Mouse (Mus musculus) liver, embryonic 14.5 days (tissue): ENCODE results near the gene Zfp985. TPM values are rescaled to one million over a fixed set of nuclear protein-coding genes. Genes with fewer than 3 reads are reported as not detected.
"Not testable (repeated sequence)": the region's sequence is repeated elsewhere in the genome, so short reads cannot be mapped to it uniquely, and the experiment has no call there.

Experiments used
- ATAC-seq: fragments of 200-750 bp; cut with Nextera tagmentation; 2 replicates; pipeline ENCODE4 v1.8.0; 2017; ENCODE audit warnings: moderate number of reproducible peaks, mild to moderate bottlenecking, moderate library complexity; ENCODE audit not compliant: insufficient read depth
- DNase-seq, 3 experiments: peaks; one replicate each; pipeline ENCODE4 v3.0.0-alpha.2; 2012 to 2013; ENCODE audit warnings: low read depth in 3 of 3, low spot score in 3 of 3
- H3K27ac ChIP-seq: fragments of 300-500 bp; sonication (generic); 2 replicates; pipeline ENCODE4 v1.5.1; 2014; ENCODE audit warnings: moderate library complexity, mild to moderate bottlenecking, control low read depth, inconsistent platforms
- H3K27me3 ChIP-seq: fragments of 300-500 bp; sonication (generic); 2 replicates; pipeline ENCODE4 v1.6.1; 2014; ENCODE audit warnings: mild to moderate bottlenecking, low read length, moderate library complexity; ENCODE audit not compliant: control insufficient read depth, insufficient read depth
- H3K36me3 ChIP-seq: fragments of 300-500 bp; sonication (generic); replicated peaks from 2 replicates; pipeline ENCODE4 v1.6.1; 2014; ENCODE audit warnings: low read depth; ENCODE audit not compliant: control insufficient read depth, insufficient read depth
- H3K4me1 ChIP-seq, 2 experiments: fragments of 200-500 bp in 1 of 2; fragments of 300-500 bp in 1 of 2; sonication (generic) in 1 of 2; replicated peaks; 2 replicates each; pipeline ENCODE4 v1.6.1; 2012 to 2014; ENCODE audit warnings: antibody characterized with exemption in 1 of 2, inconsistent platforms in 1 of 2, low read length in 1 of 2; ENCODE audit not compliant: control insufficient read depth in 2 of 2, insufficient read depth in 2 of 2
- H3K4me2 ChIP-seq: fragments of 300-500 bp; sonication (generic); 2 replicates; pipeline ENCODE4 v1.6.1; 2014; ENCODE audit warnings: low read depth, mild to moderate bottlenecking, control low read depth, moderate library complexity
- H3K4me3 ChIP-seq, 2 experiments: fragments of 200-500 bp in 1 of 2; fragments of 300-500 bp in 1 of 2; sonication (generic) in 1 of 2; 2 replicates each; pipeline ENCODE4 v1.5.1; 2012 to 2014; ENCODE audit warnings: low read depth in 2 of 2, low read length in 2 of 2, mild to moderate bottlenecking in 2 of 2, control low read depth in 1 of 2, inconsistent platforms in 1 of 2, moderate library complexity in 1 of 2; ENCODE audit not compliant: insufficient read depth in 1 of 2
- H3K9ac ChIP-seq: fragments of 300-500 bp; sonication (generic); replicated peaks from 2 replicates; pipeline ENCODE4 v1.6.1; 2014; ENCODE audit warnings: mild to moderate bottlenecking, control low read depth, moderate library complexity
- H3K9me3 ChIP-seq: fragments of 300-500 bp; sonication (generic); 2 replicates; pipeline ENCODE4 v1.6.1; 2016; ENCODE audit warnings: low read length, mixed read lengths; ENCODE audit not compliant: control insufficient read depth
- CTCF ChIP-seq: IDR thresholded peaks from 2 replicates; pipeline ENCODE4 v1.5.1; 2016; ENCODE audit warnings: antibody characterized with exemption, low read depth, control low read depth
- EP300 ChIP-seq: IDR thresholded peaks from 2 replicates; pipeline ENCODE4 v1.6.1; 2016; ENCODE audit warnings: antibody characterized with exemption, low read depth
- WGBS: fragments of 180-500 bp; shearing (Covaris S2); extraction: QIAGEN DNeasy Blood & Tissue Kit; methylation state at CpG from one replicate; pipeline ENCODE4 v1.1.7; 2014; ENCODE audit not compliant: insufficient replicate concordance; 5-methylcytosine and 5-hydroxymethylcytosine counted together
- polyA plus RNA-seq, 2 experiments: library from polyadenylated mRNA; depleted of rRNA in 1 of 2; stranded (reverse) in 1 of 2; unstranded in 1 of 2; fragments of >200 nt; fragmentation: Nextera tagmentation in 1 of 2; extraction: Ambion mirVana in 1 of 2; gene quantifications; 2 replicates each; pipeline versions ENCODE4 v1.2.1 to v1.2.3; 2012 to 2014

Gene Zfp985
- polyA plus RNA-seq, 2 experiments = 0.03 to 0.14 TPM

DNA sequence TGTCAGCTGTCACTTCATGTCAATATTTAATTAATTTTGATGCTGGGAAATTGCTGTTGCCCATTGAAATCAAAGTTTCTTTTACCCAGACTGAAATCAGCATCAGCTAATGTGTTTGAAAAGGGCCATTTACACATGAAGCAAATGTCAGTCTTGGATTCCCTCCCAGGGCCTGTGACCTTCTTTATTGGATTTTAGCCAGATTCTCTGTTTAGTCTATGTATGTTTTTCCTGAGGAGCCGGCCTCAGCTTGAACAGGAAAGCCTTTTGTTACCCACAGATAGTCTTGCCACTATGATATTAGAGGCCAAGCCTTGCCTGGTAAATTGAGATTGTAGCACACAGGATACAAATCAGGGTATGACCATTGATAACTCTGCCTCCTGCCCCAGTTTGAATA lies 6.0 kb downstream of the Zfp985 start:
- H3K36me3 ChIP-seq, H3K4me1 ChIP-seq, H3K4me2 ChIP-seq, H3K27me3 ChIP-seq, ATAC-seq, H3K4me3 ChIP-seq, H3K9ac ChIP-seq, DNase-seq, H3K27ac ChIP-seq, H3K9me3 ChIP-seq: not testable (repeated sequence)
- 28% methylated on average over 1 of the region's 1 CpGs for WGBS

DNA sequence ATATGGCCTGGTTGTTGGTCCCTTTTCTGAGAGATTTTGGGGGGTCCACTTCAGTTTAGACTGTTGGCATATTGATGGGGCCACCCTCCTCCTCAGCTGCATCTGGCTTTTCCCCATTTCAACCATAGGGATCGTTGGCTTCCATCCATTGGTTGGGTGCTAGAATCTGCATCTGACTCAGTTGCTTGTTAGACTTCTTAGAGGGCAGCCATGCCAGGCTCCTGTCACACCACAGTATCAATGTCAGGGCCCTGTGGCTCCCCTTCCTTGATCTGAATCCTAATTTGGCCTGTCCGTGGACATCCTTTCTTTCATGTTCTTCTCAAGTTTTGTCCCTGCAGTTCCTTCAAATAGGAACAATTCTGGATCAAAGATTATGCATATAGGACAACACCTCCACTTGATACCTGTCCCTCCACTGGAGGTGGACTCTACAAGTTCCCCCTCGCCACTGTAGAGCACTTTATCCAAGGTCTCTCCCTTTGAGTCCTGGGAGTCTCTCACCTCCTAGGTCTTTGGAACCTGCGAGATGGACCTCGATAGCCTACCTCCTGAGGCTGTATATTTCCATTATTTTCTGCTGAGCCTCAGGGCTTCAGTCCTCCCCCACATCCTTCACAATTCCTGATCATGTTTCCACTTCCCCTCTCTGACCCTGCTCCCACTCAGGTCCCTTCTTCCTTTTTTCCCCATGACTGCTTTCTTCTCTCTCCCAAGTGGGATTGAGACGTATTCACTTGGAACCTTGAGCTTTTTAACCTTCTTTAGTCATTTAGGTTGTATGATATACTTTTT lies 12.5 kb downstream of the Zfp985 start:
- Histone ChIP-seq H3K27ac (no peak overlapping the region), H3K36me3 (no peaks in the 10 kb centered on the region), H3K4me1 (no peaks in the 10 kb centered on the region), H3K4me2 (no peak overlapping the region), H3K9ac (no peak overlapping the region), H3K4me3 (no peak overlapping the region), H3K27me3 (no peaks in the 10 kb centered on the region), H3K9me3 (no peaks in the 10 kb centered on the region; the same call in 1 of the 2 replicates)
- no peak for ATAC-seq
- 48% methylated on average over 6 of the region's 6 CpGs for WGBS
- no peak for DNase-seq
- TF ChIP-seq CTCF (no peak), EP300 (no peak)

DNA sequence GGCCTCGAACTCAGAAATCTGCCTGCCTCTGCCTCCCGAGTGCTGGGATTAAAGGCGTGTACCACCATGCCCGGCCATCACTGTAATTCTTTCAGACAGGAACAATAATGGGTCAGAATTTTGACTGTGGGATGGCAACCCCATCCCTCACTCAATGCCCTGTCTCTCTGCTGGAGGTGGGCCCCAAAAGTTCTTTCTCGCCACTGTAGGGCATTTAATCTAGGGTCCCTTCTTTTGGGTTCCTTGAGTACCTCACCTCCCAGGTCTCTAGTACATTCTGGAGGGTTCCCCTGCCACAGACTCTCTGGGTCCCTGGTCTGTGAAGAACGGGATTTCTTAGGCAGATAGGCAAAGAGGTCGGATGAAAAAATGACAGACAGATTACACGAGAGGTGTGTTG lies 18.1 kb downstream of the Zfp985 start:
- H3K9ac ChIP-seq, H3K27ac ChIP-seq, H3K4me2 ChIP-seq, H3K4me1 ChIP-seq, H3K4me3 ChIP-seq, H3K27me3 ChIP-seq, H3K9me3 ChIP-seq, H3K36me3 ChIP-seq, ATAC-seq, DNase-seq: not testable (repeated sequence)
- 57% methylated on average over 8 of the region's 8 CpGs for WGBS

DNA sequence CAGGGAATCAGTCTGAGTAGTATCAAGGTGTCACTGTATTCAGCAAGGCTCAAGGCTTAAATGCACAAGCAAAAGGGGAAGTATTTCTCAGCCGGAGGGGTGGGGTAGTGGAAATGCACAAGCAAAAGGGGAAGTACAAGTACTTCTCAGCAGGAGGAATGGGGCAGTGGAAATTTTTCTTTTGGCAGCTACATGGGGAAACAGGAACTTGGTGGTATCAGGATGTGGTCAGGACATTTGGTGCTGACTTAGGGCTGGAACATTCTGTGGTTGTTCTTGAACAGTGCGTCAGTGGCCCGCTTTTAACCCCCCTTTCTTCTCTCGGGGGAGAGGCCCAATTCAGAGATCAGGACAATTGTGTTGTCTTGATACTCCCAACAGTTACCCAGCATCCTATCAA lies 26.3 kb downstream of the Zfp985 start:
- not testable (repeated sequence) for H3K4me1 ChIP-seq, H3K27ac ChIP-seq, H3K9ac ChIP-seq, H3K36me3 ChIP-seq, H3K4me2 ChIP-seq, ATAC-seq, H3K27me3 ChIP-seq, DNase-seq, H3K9me3 ChIP-seq, H3K4me3 ChIP-seq
- 46% methylated on average over 4 of the region's 4 CpGs for WGBS

DNA sequence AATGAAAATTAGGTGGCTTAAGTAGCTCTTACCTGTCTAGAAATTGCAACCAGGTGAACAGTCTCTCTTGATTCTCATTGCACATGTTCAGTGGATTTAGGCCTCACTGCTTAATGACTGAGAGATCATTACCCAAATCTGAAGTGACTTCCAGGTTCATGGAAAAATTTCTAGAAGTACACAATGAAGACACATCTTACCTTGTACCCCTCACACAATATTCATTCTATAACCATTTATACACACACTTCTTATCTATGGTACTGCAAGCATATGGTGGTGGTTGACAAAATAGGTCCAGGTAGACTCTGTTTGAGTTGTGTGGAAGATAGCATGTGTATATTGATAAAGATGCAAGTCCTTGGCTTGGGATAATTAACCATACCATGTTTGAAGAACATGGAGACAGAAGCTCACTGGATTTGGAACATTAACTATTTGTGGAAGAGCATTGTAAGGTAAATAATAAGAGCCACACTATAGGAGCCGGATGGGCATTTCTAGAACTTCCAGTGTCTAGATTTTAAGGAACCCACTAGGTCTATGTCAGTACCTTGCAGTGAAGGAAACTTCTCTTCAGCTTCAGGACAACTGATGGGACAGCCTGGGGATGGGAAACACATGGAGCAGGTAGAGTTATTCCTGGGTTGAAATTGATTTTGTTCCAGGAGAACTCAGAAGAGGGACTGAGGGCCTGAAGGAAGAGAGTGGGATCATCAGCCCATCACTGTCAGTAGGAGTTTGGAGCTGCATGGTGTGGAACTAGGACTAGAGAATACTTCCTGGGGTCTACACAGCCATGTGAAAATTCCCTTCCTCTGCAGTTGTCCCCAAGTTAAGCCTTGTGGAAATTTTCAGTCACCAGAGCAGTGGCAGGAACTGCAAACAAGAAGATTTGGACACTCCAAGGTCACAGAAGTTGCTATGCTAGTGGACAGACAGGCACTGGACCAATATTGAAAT lies 33.7 kb downstream of the Zfp985 start:
- Histone ChIP-seq H3K27ac (no peak overlapping the region), H3K4me1 (no peaks in the 10 kb centered on the region), H3K27me3 (no peaks in the 10 kb centered on the region), H3K36me3 (no peaks in the 10 kb centered on the region), H3K4me3 (no peak overlapping the region), H3K9ac (no peak overlapping the region), H3K9me3 (peaks cover 3% of the 10 kb centered on the region; the same call in 1 of the 2 replicates), H3K4me2 (no peak overlapping the region)
- DNase-seq = no peak
- ATAC-seq = no peak
- TF ChIP-seq CTCF = no peak
- no peak for TF ChIP-seq EP300
- WGBS = 45% methylated on average over 1 of the region's 1 CpGs

DNA sequence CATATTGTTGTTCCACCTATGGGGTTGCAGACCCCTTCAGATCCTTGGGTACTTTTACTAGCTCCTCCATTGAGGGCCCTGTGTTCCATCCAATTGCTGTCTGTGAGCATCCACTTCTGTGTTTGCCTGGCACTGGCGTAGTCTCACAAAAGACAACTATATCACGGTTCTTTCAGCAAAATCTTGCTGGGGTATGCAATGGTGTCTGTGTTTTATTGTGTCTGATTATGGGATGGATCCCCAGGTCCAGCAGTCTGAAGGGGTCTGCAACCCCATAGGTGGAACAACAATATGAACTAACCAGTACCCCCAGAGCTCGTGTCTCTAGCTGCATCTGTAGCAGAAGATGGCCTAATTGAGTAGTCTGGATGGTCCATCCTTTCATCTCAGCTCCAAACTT lies 41.6 kb downstream of the Zfp985 start:
- H3K36me3 ChIP-seq, H3K9me3 ChIP-seq, H3K27ac ChIP-seq, H3K4me2 ChIP-seq, ATAC-seq, H3K4me1 ChIP-seq, H3K9ac ChIP-seq, DNase-seq, H3K4me3 ChIP-seq, H3K27me3 ChIP-seq: not testable (repeated sequence)
- WGBS = 52% methylated on average over 3 of the region's 3 CpGs
